Mouse (Mus musculus): Measurements from ENCODE around the gene Btc. TPM values are rescaled to one million over a fixed set of nuclear protein-coding genes. Genes with fewer than 3 reads are reported as not detected.

Btc gene
- polyA plus RNA-seq, 1 experiment from 2014 or later = 2.7 TPM

Other genes starting within 250 kb of the Btc start
- gene Parm1, start 114.6 kb upstream of the Btc start, polyA plus RNA-seq (2015; fragmentation: Nextera tagmentation; extraction: Ambion mirVana) = 30.2 and 32.5 TPM in 2 replicates

All from heart, embryonic 16.5 days (tissue).